Mouse (Mus musculus): ENCODE measurements at regions not wholly inside any gene's neighbourhood (a gene's known extent, or its start where the extent isn't known, plus 50 kb on each side); places are given as distances from the start of the nearest gene placed in this dataset.

DNA sequence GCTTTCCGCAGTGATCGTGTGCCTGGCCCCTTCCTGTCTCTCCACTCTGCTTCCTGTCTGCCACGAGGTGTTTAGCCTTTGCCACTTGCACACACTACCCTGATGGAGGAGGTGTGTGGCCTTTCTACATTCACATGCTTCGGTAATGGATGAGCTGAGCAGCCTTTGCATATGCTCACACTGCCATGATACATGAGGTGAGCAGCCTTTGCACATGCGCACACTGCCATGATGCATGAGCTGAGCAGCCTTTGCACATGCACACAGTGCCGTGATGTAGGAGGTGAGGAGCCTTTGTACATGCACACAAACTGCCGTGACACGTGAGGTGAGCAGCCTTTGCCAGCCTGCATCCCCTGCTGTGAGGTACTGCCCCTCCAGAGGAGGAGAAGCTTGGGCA, 58.3 kb downstream of the Erv3 start:
- ATAC-seq (ENCODE audit: low FRiP score, low read depth) (no peak), DNase-seq (ENCODE audit: low spot score) (no peak)
- Histone ChIP-seq H3K9ac (ENCODE audit: low read depth, low read length, severe bottlenecking) (no peak overlapping the region), H3K27ac (replicated peaks; ENCODE audit: low read depth, low read length) (no peak overlapping the region), H3K36me3 (ENCODE audit: control insufficient read depth, insufficient read depth, low read length) (no peaks in the 10 kb centered on the region), H3K4me3 (replicated peaks; ENCODE audit: low read length) (no peak overlapping the region), H3K9me3 (ENCODE audit: control insufficient read depth, low read length) (no peaks in the 10 kb centered on the region), H3K27me3 (ENCODE audit: control insufficient read depth, insufficient read depth, low read length) (no peaks in the 10 kb centered on the region), H3K4me2 (replicated peaks; ENCODE audit: low read depth, low read length, severe bottlenecking) (no peak overlapping the region), H3K4me1 (ENCODE audit: control insufficient read depth, insufficient read depth, low read length) (no peaks in the 10 kb centered on the region)
- WGBS: 68% methylated on average over 8 of the region's 8 CpGs
- TF ChIP-seq POLR2A (IDR thresholded peaks at IDR 0.05; ENCODE audit: borderline replicate concordance, extremely low read depth, insufficient read depth, insufficient read length): no peak

DNA sequence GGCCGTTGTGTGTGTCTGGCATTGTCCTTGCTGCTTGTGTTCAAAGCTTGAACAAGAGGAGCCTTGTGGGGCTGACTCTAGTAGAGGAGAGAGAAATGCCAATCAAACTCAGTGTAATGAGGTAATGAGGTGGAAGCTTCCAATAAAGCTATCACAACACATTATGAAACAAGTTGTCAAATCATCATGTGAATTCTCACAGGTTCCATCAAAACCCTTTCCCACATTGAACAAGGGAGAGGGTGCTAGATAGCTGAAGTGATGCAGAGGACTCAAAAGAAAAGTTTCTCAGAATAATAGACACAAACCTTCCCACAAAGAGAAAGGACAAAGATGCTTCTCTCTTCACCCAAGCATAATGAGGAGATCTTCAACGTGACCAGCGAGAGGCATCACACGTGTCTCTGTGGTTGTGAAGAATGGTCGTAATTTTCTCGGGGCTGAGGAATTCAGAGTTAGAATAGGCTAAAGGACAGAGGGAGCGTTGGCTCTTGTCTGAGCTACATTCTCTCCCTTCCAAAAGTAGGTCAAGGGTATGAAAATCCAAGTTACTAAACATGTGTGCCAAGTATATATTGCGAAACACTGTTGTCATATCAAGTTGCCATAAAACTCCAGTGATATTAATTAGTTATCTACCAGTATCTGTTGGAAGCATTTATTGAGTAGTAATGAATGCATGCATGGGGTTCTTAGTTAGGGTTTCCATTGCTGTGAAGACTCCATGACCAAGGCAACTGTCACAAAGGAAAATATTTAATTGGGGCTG, 59.2 kb downstream of the Erv3 start:
- H3K27me3 ChIP-seq (ENCODE audit: control insufficient read depth, insufficient read depth, low read length): no peaks in the 10 kb centered on the region
- ATAC-seq (ENCODE audit: low FRiP score, low read depth) (no peak), DNase-seq (ENCODE audit: low spot score) (no peak)
- H3K27ac ChIP-seq (replicated peaks; ENCODE audit: low read depth, low read length): no peak overlapping the region
- TF ChIP-seq POLR2A (IDR thresholded peaks at IDR 0.05; ENCODE audit: borderline replicate concordance, extremely low read depth, insufficient read depth, insufficient read length): no peak
- H3K4me1 ChIP-seq (ENCODE audit: control insufficient read depth, insufficient read depth, low read length): no peaks in the 10 kb centered on the region
- no peaks in the 10 kb centered on the region for H3K36me3 ChIP-seq (ENCODE audit: control insufficient read depth, insufficient read depth, low read length)
- no peaks in the 10 kb centered on the region for H3K9me3 ChIP-seq (ENCODE audit: control insufficient read depth, low read length)
- H3K9ac ChIP-seq (ENCODE audit: low read depth, low read length, severe bottlenecking): no peak overlapping the region
- H3K4me3 ChIP-seq (replicated peaks; ENCODE audit: low read length): no peak overlapping the region
- 86% methylated on average over 8 of the region's 8 CpGs for WGBS
- H3K4me2 ChIP-seq (replicated peaks; ENCODE audit: low read depth, low read length, severe bottlenecking): no peak overlapping the region

- Histone ChIP-seq H3K27ac (replicated peaks; ENCODE audit: low read depth, low read length) (no peak overlapping the region), H3K4me3 (replicated peaks; ENCODE audit: low read length) (no peak overlapping the region), H3K36me3 (ENCODE audit: control insufficient read depth, insufficient read depth, low read length) (no peaks in the 10 kb centered on the region), H3K9ac (ENCODE audit: low read depth, low read length, severe bottlenecking) (no peak overlapping the region), H3K27me3 (ENCODE audit: control insufficient read depth, insufficient read depth, low read length) (no peaks in the 10 kb centered on the region), H3K4me1 (ENCODE audit: control insufficient read depth, insufficient read depth, low read length) (no peaks in the 10 kb centered on the region), H3K9me3 (ENCODE audit: control insufficient read depth, low read length) (no peaks in the 10 kb centered on the region), H3K4me2 (replicated peaks; ENCODE audit: low read depth, low read length, severe bottlenecking) (no peak overlapping the region)
- no peak for DNase-seq (ENCODE audit: low spot score)
- no peak for ATAC-seq (ENCODE audit: low FRiP score, low read depth)
- TF ChIP-seq POLR2A (IDR thresholded peaks at IDR 0.05; ENCODE audit: borderline replicate concordance, extremely low read depth, insufficient read depth, insufficient read length): no peak
- 81% methylated on average over 7 of the region's 7 CpGs for WGBS
Measured at GRCm38 (mm10) chr2:131799486-131799885, 60.1 kb downstream of the Erv3 start.

DNA sequence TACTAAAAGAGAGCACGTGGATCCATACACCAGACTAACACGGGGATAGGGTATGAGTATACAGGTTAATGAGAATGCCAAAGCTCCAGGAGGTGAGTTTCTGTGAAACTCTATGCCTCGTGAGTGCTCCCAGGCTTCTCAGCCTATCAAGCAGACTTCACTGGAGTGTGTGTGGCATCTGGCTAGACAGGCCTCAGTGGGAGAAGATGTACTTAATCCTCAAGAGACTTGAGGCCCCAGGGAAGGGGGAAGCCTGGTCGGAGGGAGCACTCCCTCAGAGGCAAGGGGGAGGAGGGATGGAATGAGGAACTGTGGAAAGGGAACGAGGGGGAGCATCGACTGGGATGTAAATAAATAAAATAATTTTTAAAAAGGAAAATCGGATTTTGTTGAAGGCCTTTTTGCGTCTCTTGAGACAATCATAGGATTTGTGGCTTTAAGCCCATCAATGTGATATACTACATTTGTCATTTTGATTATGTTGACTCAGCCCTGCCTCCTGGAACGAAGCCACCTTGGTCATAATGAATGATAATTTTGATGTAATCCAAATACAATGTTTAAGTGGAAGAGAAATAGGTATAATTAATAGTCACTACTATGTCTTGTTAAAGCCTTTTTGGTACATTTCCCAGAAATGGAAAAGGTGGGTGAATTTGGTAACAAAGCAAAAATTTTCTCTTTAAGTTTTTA, 62.4 kb downstream of the Erv3 start:
- 65% methylated on average over 9 of the region's 9 CpGs for WGBS
- no peak overlapping the region for H3K9ac ChIP-seq (ENCODE audit: low read depth, low read length, severe bottlenecking)
- H3K4me3 ChIP-seq (replicated peaks; ENCODE audit: low read length): no peak overlapping the region
- no peak for TF ChIP-seq POLR2A (IDR thresholded peaks at IDR 0.05; ENCODE audit: borderline replicate concordance, extremely low read depth, insufficient read depth, insufficient read length)
- H3K9me3 ChIP-seq (ENCODE audit: control insufficient read depth, low read length): no peaks in the 10 kb centered on the region
- no peak overlapping the region for H3K27ac ChIP-seq (replicated peaks; ENCODE audit: low read depth, low read length)
- H3K27me3 ChIP-seq (ENCODE audit: control insufficient read depth, insufficient read depth, low read length): no peaks in the 10 kb centered on the region
- no peaks in the 10 kb centered on the region for H3K4me1 ChIP-seq (ENCODE audit: control insufficient read depth, insufficient read depth, low read length)
- ATAC-seq (ENCODE audit: low FRiP score, low read depth) (no peak), DNase-seq (ENCODE audit: low spot score) (no peak)
- H3K36me3 ChIP-seq (ENCODE audit: control insufficient read depth, insufficient read depth, low read length): no peaks in the 10 kb centered on the region
- no peak overlapping the region for H3K4me2 ChIP-seq (replicated peaks; ENCODE audit: low read depth, low read length, severe bottlenecking)

GRCm38 (mm10) chr2:131775381-131775780, 84.2 kb downstream of the Erv3 start:
- WGBS: 92% methylated on average over 1 of the region's 1 CpGs
- no peak overlapping the region for H3K4me3 ChIP-seq (replicated peaks; ENCODE audit: low read length)

More at GRCm38 (mm10) chr2:131775381-131775780, 84.2 kb downstream of the Erv3 start:
- no peak for ATAC-seq (ENCODE audit: low FRiP score, low read depth)
- Histone ChIP-seq H3K27me3 (ENCODE audit: control insufficient read depth, insufficient read depth, low read length) (no peaks in the 10 kb centered on the region), H3K9ac (ENCODE audit: low read depth, low read length, severe bottlenecking) (no peak overlapping the region), H3K4me1 (ENCODE audit: control insufficient read depth, insufficient read depth, low read length) (peaks cover 15% of the 10 kb centered on the region; the same call in 1 of the 2 replicates), H3K9me3 (ENCODE audit: control insufficient read depth, low read length) (no peaks in the 10 kb centered on the region), H3K27ac (replicated peaks; ENCODE audit: low read depth, low read length) (no peak overlapping the region), H3K36me3 (ENCODE audit: control insufficient read depth, insufficient read depth, low read length) (no peaks in the 10 kb centered on the region), H3K4me2 (replicated peaks; ENCODE audit: low read depth, low read length, severe bottlenecking) (no peak overlapping the region)
- no peak for TF ChIP-seq POLR2A (IDR thresholded peaks at IDR 0.05; ENCODE audit: borderline replicate concordance, extremely low read depth, insufficient read depth, insufficient read length)
- DNase-seq (ENCODE audit: low spot score): no peak
